Mouse (Mus musculus) lung, postnatal 0 days (tissue): ENCODE results near the gene St3gal2.

Experiments
- CTCF ChIP-seq: IDR thresholded peaks from 2 replicates; pipeline ENCODE4 v1.5.1; 2016; ENCODE audit warnings: antibody characterized with exemption, mild to moderate bottlenecking
- EP300 ChIP-seq: IDR thresholded peaks from 2 replicates; pipeline ENCODE4 v1.6.1; 2016; ENCODE audit warnings: antibody characterized with exemption, mild to moderate bottlenecking, control low read depth

DNA sequence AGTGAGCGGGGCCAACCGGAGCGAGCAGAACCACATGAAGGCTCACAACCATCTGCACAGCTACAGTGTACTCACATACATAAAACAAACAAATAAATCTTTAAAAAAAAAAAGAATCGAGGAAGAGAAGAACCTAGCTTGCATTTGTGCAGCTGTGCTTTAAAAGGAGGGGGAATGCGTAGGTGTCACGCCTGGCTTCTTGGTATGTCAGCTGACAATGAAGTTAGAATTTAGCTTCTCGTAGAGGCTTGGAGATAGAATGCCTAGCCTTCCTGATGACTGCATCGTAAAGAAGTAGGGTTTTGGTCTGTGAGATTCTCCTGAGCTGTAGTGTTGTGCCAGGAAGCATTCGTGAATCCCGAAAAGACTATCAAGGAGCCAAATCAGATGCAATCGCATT is 1.7 kb upstream of the St3gal2 start:
- TF ChIP-seq CTCF (no peak), EP300 (no peak)
